Mouse (Mus musculus) T-cell, adult 66 days (primary cell): ENCODE results near the gene Hlx. TPM values are rescaled to one million over a fixed set of nuclear protein-coding genes. Genes with fewer than 3 reads are reported as not detected.

Experiments used
- total RNA-seq, 2 experiments: library from RNA; stranded (reverse); gene quantifications; 3 replicates in 1 of 2; 4 replicates in 1 of 2; pipeline ENCODE4 v1.2.4; 2023

Hlx gene
- total RNA-seq = under 1 TPM in 1 of 2 experiments, not detected in 1; 0.50 TPM

DNA sequence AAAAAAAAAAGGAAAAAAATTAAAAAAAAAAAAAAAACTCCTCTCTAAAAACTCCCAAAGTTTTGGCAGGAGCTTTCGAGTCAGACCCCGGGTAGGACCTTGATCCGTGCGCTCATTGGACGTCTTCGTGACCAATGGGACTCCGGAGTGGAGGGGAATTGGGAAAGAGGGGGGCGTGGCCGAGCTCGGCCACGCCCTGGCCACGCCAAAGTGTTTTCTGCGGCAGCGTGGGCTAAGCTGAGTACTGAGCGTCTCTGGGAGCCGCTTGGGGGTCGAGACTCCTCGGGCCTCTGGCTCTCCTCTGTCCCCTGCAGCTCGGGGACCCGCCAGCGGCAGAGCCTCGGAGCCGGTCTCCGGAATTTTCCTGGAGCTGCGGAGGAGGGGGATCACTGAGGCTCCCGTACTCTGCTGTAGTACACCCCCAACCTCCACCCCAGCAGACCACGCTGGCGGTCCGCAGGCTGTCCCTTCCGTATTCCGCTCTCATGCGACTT, at the start of gene Hlx:
Gene Hlx (minus strand): TSS at position 64 of the 494 bp plus-strand sequence.

Other genes with a start within 250 kb of the Hlx start
- gene Marc1, start 78.7 kb upstream of the Hlx start, total RNA-seq = under 1 TPM; 0.52 to 0.77 TPM
- 100 to 1,000 TPM; 140 to 153 TPM for gene Marc2, start 113.8 kb upstream of the Hlx start, total RNA-seq
- gene C130074G19Rik, start 150.6 kb upstream of the Hlx start, total RNA-seq = not detected